Mouse (Mus musculus) testis, adult 2 months (tissue): ENCODE results near the gene Nipa2.

Experiments used
- CTCF ChIP-seq: fragments of 200-500 bp; IDR thresholded peaks from 2 replicates; pipeline ENCODE4 v1.5.1; 2012; ENCODE audit warnings: low read depth, mild to moderate bottlenecking, inconsistent platforms, low read length, moderate library complexity; ENCODE audit not compliant: control insufficient read depth, insufficient read depth, insufficient replicate concordance
- POLR2A ChIP-seq: fragments of 200-500 bp; IDR thresholded peaks from 2 replicates; pipeline ENCODE4 v1.6.1; 2012; ENCODE audit warnings: low read depth, mild to moderate bottlenecking, inconsistent platforms, low read length, moderate library complexity; ENCODE audit not compliant: control insufficient read depth

DNA sequence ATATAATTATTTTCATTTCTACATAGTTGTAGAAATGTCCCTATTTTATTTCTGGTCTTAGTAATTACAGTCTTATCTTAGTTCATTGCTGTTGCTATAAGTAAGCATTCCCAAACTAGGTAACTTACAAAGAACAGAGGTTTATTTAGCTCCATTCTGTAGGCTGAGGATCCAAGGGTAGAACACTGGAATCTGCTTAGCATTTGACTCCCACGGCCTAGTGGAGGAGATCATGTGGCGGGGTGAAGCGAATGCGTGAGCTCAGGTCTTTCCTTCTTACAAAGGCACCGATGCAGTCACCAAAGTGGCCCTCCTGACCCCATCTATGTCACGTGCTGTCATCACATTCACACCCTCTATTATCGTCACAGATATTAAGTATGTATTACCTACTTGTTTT lies 29.6 kb upstream of the Nipa2 start:
- TF ChIP-seq CTCF = no peak
- TF ChIP-seq POLR2A = no peak
